Mouse (Mus musculus) midbrain, embryonic 12.5 days (tissue): ENCODE results near the gene Mettl26. TPM values are rescaled to one million over a fixed set of nuclear protein-coding genes. Genes with fewer than 3 reads are reported as not detected.
A peak's percentile ranks its signal among the peaks of the same experiment; 100 is the strongest.

ENCODE experiments used
- ATAC-seq: fragments of 200-750 bp; cut with Nextera tagmentation; 2 replicates; pipeline ENCODE4 v1.8.0; 2017; ENCODE audit warnings: low read depth, moderate TSS enrichment, moderate library complexity; ENCODE audit not compliant: low FRiP score
- H3K27ac ChIP-seq: fragments of 300-500 bp; sonication (generic); replicated peaks from 2 replicates; pipeline ENCODE4 v1.5.1; 2016; ENCODE audit warnings: mild to moderate bottlenecking
- H3K27me3 ChIP-seq: fragments of 300-500 bp; sonication (generic); 2 replicates; pipeline ENCODE4 v1.6.1; 2016; ENCODE audit warnings: mild to moderate bottlenecking
- H3K36me3 ChIP-seq: fragments of 300-500 bp; sonication (generic); 2 replicates; pipeline ENCODE4 v1.6.1; 2016
- H3K4me1 ChIP-seq: fragments of 300-500 bp; sonication (generic); 2 replicates; pipeline ENCODE4 v1.6.1; 2016
- H3K4me2 ChIP-seq: fragments of 300-500 bp; sonication (generic); replicated peaks from 2 replicates; pipeline ENCODE4 v1.6.1; 2016; ENCODE audit warnings: mild to moderate bottlenecking, moderate library complexity
- H3K4me3 ChIP-seq: fragments of 300-500 bp; sonication (generic); 2 replicates; pipeline ENCODE4 v1.5.1; 2016; ENCODE audit warnings: mild to moderate bottlenecking
- H3K9ac ChIP-seq: fragments of 300-500 bp; sonication (generic); replicated peaks from 2 replicates; pipeline ENCODE4 v1.6.1; 2016; ENCODE audit warnings: mild to moderate bottlenecking, moderate library complexity
- H3K9me3 ChIP-seq: fragments of 300-500 bp; sonication (generic); 2 replicates; pipeline ENCODE4 v1.6.1; 2016; ENCODE audit warnings: mild to moderate bottlenecking
- WGBS: fragments of 180-500 bp; shearing (Covaris S2); methylation state at CpG from one replicate; pipeline ENCODE4 v1.1.7; 2016; 5-methylcytosine and 5-hydroxymethylcytosine counted together
- polyA plus RNA-seq: library from polyadenylated mRNA; unstranded; fragments of >200 nt; fragmentation: Nextera tagmentation; extraction: Ambion mirVana; gene quantifications from 2 replicates; pipeline ENCODE4 v1.2.1, GENCODE M21; 2016

The Mettl26 gene
- polyA plus RNA-seq = 59.5 and 65.2 TPM in 2 replicates

- Histone ChIP-seq H3K4me2 (peak within 1 kb of the TSS; percentile 95), H3K4me1 (peaks cover 26% of the 10 kb centered on the region), H3K27ac (peak within 1 kb of the TSS; percentile 94), H3K27me3 (no peaks in the 10 kb centered on the region), H3K9ac (peak within 1 kb of the TSS; percentile 90), H3K4me3 (peak within 1 kb of the TSS; percentile 78), H3K9me3 (no peaks in the 10 kb centered on the region), H3K36me3 (peaks cover 18% of the 10 kb centered on the region)
- WGBS = under 1% methylated on average over 25 of the region's 25 CpGs
- ATAC-seq = peak; percentile 73
These were observed at the start of gene Mettl26 for GRCm38 (mm10) chr17:25874721-25875170. TSS of gene Mettl26 (plus strand) at chr17:25875074.

GRCm38 (mm10) chr17:25825311-25825710 lies 49.6 kb upstream of the Mettl26 start:
- no peak for ATAC-seq
- 89% methylated on average over 6 of the region's 6 CpGs for WGBS
- peaks cover 32% of the 10 kb centered on the region for H3K36me3 ChIP-seq
- H3K9ac ChIP-seq = peak overlapping the region; percentile 33
- H3K4me1 ChIP-seq = peaks cover 46% of the 10 kb centered on the region
- H3K9me3 ChIP-seq = no peaks in the 10 kb centered on the region
- H3K4me3 ChIP-seq = no peak overlapping the region
- H3K27ac ChIP-seq = no peak overlapping the region
- H3K27me3 ChIP-seq = peaks cover 11% of the 10 kb centered on the region
- peak overlapping the region; percentile 95; the same call in 1 of the 2 replicates for H3K4me2 ChIP-seq

- Histone ChIP-seq H3K4me1 (peaks cover 53% of the 10 kb centered on the region), H3K36me3 (peaks cover 40% of the 10 kb centered on the region), H3K4me2 (no peak overlapping the region), H3K27me3 (peaks cover 5% of the 10 kb centered on the region; the same call in 1 of the 2 replicates), H3K27ac (no peak overlapping the region), H3K4me3 (no peak overlapping the region), H3K9me3 (no peaks in the 10 kb centered on the region), H3K9ac (no peak overlapping the region)
- no peak for ATAC-seq
- WGBS = 96% methylated on average over 27 of the region's 27 CpGs
These were observed 48.8 kb upstream of the Mettl26 start for GRCm38 (mm10) chr17:25825984-25826570.

- H3K9ac ChIP-seq = no peak overlapping the region
- no peak overlapping the region for H3K4me3 ChIP-seq
- ATAC-seq = no peak
- 96% methylated on average over 13 of the region's 13 CpGs for WGBS
- no peak overlapping the region for H3K4me2 ChIP-seq
- peaks cover 46% of the 10 kb centered on the region for H3K36me3 ChIP-seq
- no peaks in the 10 kb centered on the region for H3K9me3 ChIP-seq
- no peak overlapping the region for H3K27ac ChIP-seq
- peaks cover 63% of the 10 kb centered on the region for H3K4me1 ChIP-seq
- H3K27me3 ChIP-seq = peaks cover 5% of the 10 kb centered on the region; the same call in 1 of the 2 replicates
These were observed 47.9 kb upstream of the Mettl26 start for GRCm38 (mm10) chr17:25827011-25827410.

- Histone ChIP-seq H3K27ac (peak overlapping the region; percentile 91; the same call in 1 of the 2 replicates), H3K27me3 (peaks cover under 1% of the 10 kb centered on the region; the same call in 1 of the 2 replicates), H3K36me3 (peaks cover 46% of the 10 kb centered on the region), H3K9me3 (no peaks in the 10 kb centered on the region), H3K4me1 (peaks cover 63% of the 10 kb centered on the region), H3K4me3 (no peak overlapping the region; the same call in 1 of the 2 replicates), H3K4me2 (peak overlapping the region; percentile 84; the same call in 1 of the 2 replicates), H3K9ac (no peak overlapping the region)
- WGBS = 93% methylated on average over 22 of the region's 22 CpGs
- ATAC-seq = no peak
These were observed 47.2 kb upstream of the Mettl26 start for GRCm38 (mm10) chr17:25827546-25828222.

- H3K9me3 ChIP-seq = no peaks in the 10 kb centered on the region
- peaks cover 60% of the 10 kb centered on the region for H3K4me1 ChIP-seq
- WGBS = 83% methylated on average over 8 of the region's 8 CpGs
- peak overlapping the region; percentile 91 for H3K27ac ChIP-seq
- peaks cover 46% of the 10 kb centered on the region for H3K36me3 ChIP-seq
- H3K4me2 ChIP-seq = peak overlapping the region; percentile 84
- ATAC-seq = no peak
- no peaks in the 10 kb centered on the region for H3K27me3 ChIP-seq
- peak overlapping the region; percentile 67 for H3K4me3 ChIP-seq
- peak overlapping the region; percentile 84; the same call in 1 of the 2 replicates for H3K9ac ChIP-seq
These were observed 46.7 kb upstream of the Mettl26 start for GRCm38 (mm10) chr17:25828223-25828594.

GRCm38 (mm10) chr17:25828712-25829557 lies 45.9 kb upstream of the Mettl26 start, which contains the start of gene Jmjd8:
TSS of gene Jmjd8 (plus strand) at chr17:25828867.
- H3K9ac ChIP-seq = peak within 1 kb of the TSS; percentile 84
- peak; percentile 42 for ATAC-seq
- no peaks in the 10 kb centered on the region for H3K9me3 ChIP-seq
- WGBS = under 1% methylated on average over 32 of the region's 32 CpGs
- peak within 1 kb of the TSS; percentile 84 for H3K4me2 ChIP-seq
- H3K4me3 ChIP-seq = peak within 1 kb of the TSS; percentile 67
- peaks cover 46% of the 10 kb centered on the region for H3K36me3 ChIP-seq
- peak within 1 kb of the TSS; percentile 91 for H3K27ac ChIP-seq
- no peaks in the 10 kb centered on the region for H3K27me3 ChIP-seq
- H3K4me1 ChIP-seq = peaks cover 63% of the 10 kb centered on the region

GRCm38 (mm10) chr17:25829558-25830017 lies 45.3 kb upstream of the Mettl26 start:
- peaks cover 46% of the 10 kb centered on the region for H3K36me3 ChIP-seq

GRCm38 (mm10) chr17:25830200-25830753 lies 44.6 kb upstream of the Mettl26 start:
- peak overlapping the region; percentile 84 for H3K4me2 ChIP-seq
- H3K36me3 ChIP-seq = peaks cover 50% of the 10 kb centered on the region
- peaks cover 63% of the 10 kb centered on the region for H3K4me1 ChIP-seq
- peak overlapping the region; percentile 67; the same call in 1 of the 2 replicates for H3K4me3 ChIP-seq
- peak overlapping the region; percentile 84; the same call in 1 of the 2 replicates for H3K9ac ChIP-seq
- ATAC-seq = no peak
- WGBS = 89% methylated on average over 4 of the region's 4 CpGs
- no peaks in the 10 kb centered on the region for H3K9me3 ChIP-seq
- no peaks in the 10 kb centered on the region for H3K27me3 ChIP-seq
- no peak overlapping the region for H3K27ac ChIP-seq

More at GRCm38 (mm10) chr17:25829558-25830017, 45.3 kb upstream of the Mettl26 start:
- peak overlapping the region; percentile 67 for H3K4me3 ChIP-seq
- no peaks in the 10 kb centered on the region for H3K9me3 ChIP-seq
- H3K27me3 ChIP-seq = no peaks in the 10 kb centered on the region
- peak overlapping the region; percentile 84 for H3K9ac ChIP-seq
- ATAC-seq = no peak
- peak overlapping the region; percentile 91 for H3K27ac ChIP-seq
- peak overlapping the region; percentile 84 for H3K4me2 ChIP-seq
- peaks cover 63% of the 10 kb centered on the region for H3K4me1 ChIP-seq
- WGBS = 47% methylated on average over 8 of the region's 8 CpGs

- Histone ChIP-seq H3K9me3 (no peaks in the 10 kb centered on the region), H3K4me2 (peak overlapping the region; percentile 96), H3K4me3 (peak overlapping the region; percentile 77; the same call in 1 of the 2 replicates), H3K27me3 (no peaks in the 10 kb centered on the region), H3K4me1 (peaks cover 63% of the 10 kb centered on the region), H3K36me3 (peaks cover 46% of the 10 kb centered on the region), H3K27ac (no peak overlapping the region), H3K9ac (no peak overlapping the region)
- ATAC-seq = no peak
- 88% methylated on average over 14 of the region's 14 CpGs for WGBS
These were observed 44.0 kb upstream of the Mettl26 start for GRCm38 (mm10) chr17:25830806-25831431.
